Mouse (Mus musculus): Measurements from ENCODE around the gene Rps18. TPM values are rescaled to one million over a fixed set of nuclear protein-coding genes. Genes with fewer than 3 reads are reported as not detected.

Gene Rps18
- total and polyA plus RNA-seq, 2 experiments from 2014 or later: 876 to 1,357 TPM

DNA sequence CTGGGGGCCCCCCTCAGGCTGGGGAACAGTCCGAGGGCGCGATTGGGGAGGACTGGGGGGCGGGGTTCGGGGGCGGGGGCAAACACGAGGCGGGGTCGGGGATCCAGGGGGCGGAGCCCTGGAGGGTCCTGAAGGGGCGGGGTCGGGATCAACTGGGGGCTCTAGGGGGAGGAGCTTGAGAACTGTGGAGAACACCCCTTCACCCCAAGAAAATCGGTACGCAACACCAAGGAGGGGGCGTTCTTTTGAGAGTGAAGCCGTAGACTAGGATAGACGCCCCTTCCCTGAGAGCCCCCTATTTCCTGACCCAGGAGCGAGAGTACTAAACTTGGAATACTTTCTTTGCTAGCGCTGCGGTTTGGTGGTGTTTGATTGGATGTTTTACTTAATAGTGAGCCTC is 39.5 kb downstream of the Rps18 start:
- H3K36me3 ChIP-seq (ENCODE audit: insufficient read depth): peaks cover 40% of the 10 kb centered on the region
- peak; percentile 18 for ATAC-seq
- 2% methylated on average over 11 of the region's 20 CpGs for WGBS
- no peaks in the 10 kb centered on the region for H3K27me3 ChIP-seq (ENCODE audit: insufficient read depth, low read length)
- peak overlapping the region; percentile 86 for H3K27ac ChIP-seq (ENCODE audit: low read depth, low read length)
- peak overlapping the region; percentile 56 for H3K9ac ChIP-seq
- TF ChIP-seq CTCF (IDR thresholded peaks at IDR 0.05; ENCODE audit: low read depth): no peak
- peak overlapping the region; percentile 63 for H3K4me2 ChIP-seq (ENCODE audit: low read depth)
- peaks cover 7% of the 10 kb centered on the region; the same call in 1 of the 2 replicates for H3K4me1 ChIP-seq (ENCODE audit: insufficient read depth)
- H3K9me3 ChIP-seq (ENCODE audit: low read length): no peaks in the 10 kb centered on the region
- no peak for DNase-seq
- H3K4me3 ChIP-seq (ENCODE audit: low read depth, low read length): peak overlapping the region; percentile 53

DNA sequence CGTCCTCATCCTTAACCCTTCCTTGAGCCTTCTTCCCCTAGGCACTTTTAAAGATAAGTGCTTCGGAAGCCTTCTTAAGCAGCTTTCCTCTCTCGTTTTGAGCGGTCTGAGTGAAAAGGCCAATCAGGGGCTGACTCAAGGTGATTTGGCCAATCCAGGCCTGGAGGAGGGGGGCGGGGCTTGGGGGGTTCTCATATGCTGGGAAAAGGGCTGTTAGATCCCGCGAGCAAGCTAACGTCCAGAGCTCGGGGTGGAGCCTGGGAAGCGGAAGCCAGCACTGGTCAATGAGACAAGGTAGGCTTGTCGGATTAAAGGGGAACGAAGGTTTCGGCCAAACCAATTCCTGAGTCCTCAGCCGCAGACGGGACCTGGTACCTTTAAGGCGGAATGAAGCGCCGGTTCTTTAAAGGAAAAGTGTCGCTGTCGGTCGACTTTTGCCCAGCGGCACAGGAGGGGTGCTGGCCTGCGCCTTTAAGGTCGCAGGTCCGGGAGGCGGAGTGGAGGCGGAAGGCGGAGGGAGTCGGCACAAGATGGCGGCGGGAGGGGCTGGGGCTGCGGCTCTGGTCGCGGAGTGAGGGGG is 40.0 kb downstream of the Rps18 start, which contains the start of the genes Tapbp and Zbtb22:
TSS of gene Tapbp (plus strand) at position 229 of the 580 bp plus-strand sequence.
TSS of gene Zbtb22 (plus strand) at position 234 of the 580 bp plus-strand sequence.
- DNase-seq: peak; percentile 98
- H3K36me3 ChIP-seq (ENCODE audit: insufficient read depth): peaks cover 43% of the 10 kb centered on the region
- no peaks in the 10 kb centered on the region for H3K9me3 ChIP-seq (ENCODE audit: low read length)
- WGBS: under 1% methylated on average over 33 of the region's 34 CpGs
- H3K4me2 ChIP-seq (ENCODE audit: low read depth): peak within 1 kb of the TSS; percentile 63
- TF ChIP-seq CTCF (IDR thresholded peaks at IDR 0.05; ENCODE audit: low read depth): no peak
- no peaks in the 10 kb centered on the region for H3K27me3 ChIP-seq (ENCODE audit: insufficient read depth, low read length)
- H3K4me1 ChIP-seq (ENCODE audit: insufficient read depth): peaks cover 7% of the 10 kb centered on the region; the same call in 1 of the 2 replicates
- peak within 1 kb of the TSS; percentile 86 for H3K27ac ChIP-seq (ENCODE audit: low read depth, low read length)
- H3K4me3 ChIP-seq (ENCODE audit: low read depth, low read length): peak within 1 kb of the TSS; percentile 53
- H3K9ac ChIP-seq: peak within 1 kb of the TSS; percentile 56
- peak; percentile 93 for ATAC-seq

DNA sequence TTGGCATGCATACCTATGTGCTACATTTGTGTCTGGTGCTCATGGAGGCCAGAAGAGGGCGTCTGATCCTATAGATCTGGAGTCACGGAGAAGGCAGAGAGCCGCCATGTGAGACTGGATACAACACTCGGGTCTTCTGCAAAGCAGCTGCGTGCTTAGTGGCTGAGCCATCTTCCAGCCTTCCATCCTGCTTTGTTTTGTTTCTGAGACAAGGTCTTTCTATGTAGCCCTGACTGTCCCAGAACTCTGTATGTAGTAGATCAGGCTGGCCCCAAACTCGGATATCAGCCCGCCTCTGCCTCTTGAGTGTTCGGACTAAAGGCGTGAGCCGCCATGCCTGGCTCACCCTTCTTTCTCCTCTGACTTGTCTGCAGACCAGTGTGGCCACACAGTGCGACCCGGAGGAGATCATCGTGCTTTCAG is 40.8 kb downstream of the Rps18 start:
- no peak overlapping the region for H3K27ac ChIP-seq (ENCODE audit: low read depth, low read length)
- H3K9me3 ChIP-seq (ENCODE audit: low read length): no peaks in the 10 kb centered on the region
- peaks cover 43% of the 10 kb centered on the region for H3K36me3 ChIP-seq (ENCODE audit: insufficient read depth)
- TF ChIP-seq CTCF (IDR thresholded peaks at IDR 0.05; ENCODE audit: low read depth): no peak; the same call in 1 of the 2 replicates
- no peak overlapping the region for H3K4me3 ChIP-seq (ENCODE audit: low read depth, low read length)
- no peaks in the 10 kb centered on the region for H3K27me3 ChIP-seq (ENCODE audit: insufficient read depth, low read length)
- WGBS: 65% methylated on average over 13 of the region's 13 CpGs
- ATAC-seq (no peak), DNase-seq (no peak)
- 0 out of 2 replicates have a peak overlapping the region, but pooled peaks have one; percentile 63 for H3K4me2 ChIP-seq (ENCODE audit: low read depth)
- H3K9ac ChIP-seq: no peak overlapping the region
- peaks cover 9% of the 10 kb centered on the region; the same call in 1 of the 2 replicates for H3K4me1 ChIP-seq (ENCODE audit: insufficient read depth)

DNA sequence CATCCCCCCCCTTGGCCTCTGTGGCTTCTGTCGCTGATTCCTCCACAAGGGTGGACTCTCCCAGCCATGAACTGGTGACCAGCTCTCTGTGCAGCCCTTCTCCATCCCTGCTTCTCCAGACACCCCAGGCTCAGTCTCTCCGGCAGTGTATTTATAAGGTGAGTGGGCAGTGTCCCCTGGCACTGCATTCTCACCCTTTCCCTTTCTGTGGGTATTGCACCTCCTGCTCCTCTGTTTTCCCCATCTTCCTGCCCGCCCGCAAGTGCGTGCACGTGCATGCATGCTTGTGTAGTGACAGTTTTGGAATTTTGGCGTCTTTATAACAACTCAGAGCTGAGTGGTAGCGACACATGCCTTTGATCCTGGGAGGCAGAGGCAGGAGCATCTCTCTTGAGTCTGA is 41.9 kb downstream of the Rps18 start:
- ATAC-seq: no peak
- no peak overlapping the region for H3K27ac ChIP-seq (ENCODE audit: low read depth, low read length)
- peaks cover 7% of the 10 kb centered on the region; the same call in 1 of the 2 replicates for H3K4me1 ChIP-seq (ENCODE audit: insufficient read depth)
- no peak overlapping the region for H3K9ac ChIP-seq
- TF ChIP-seq CTCF (IDR thresholded peaks at IDR 0.05; ENCODE audit: low read depth): no peak
- H3K36me3 ChIP-seq (ENCODE audit: insufficient read depth): peaks cover 43% of the 10 kb centered on the region
- H3K9me3 ChIP-seq (ENCODE audit: low read length): no peaks in the 10 kb centered on the region
- WGBS: 95% methylated on average over 8 of the region's 8 CpGs
- no peak overlapping the region for H3K4me3 ChIP-seq (ENCODE audit: low read depth, low read length)
- H3K4me2 ChIP-seq (ENCODE audit: low read depth): no peak overlapping the region
- DNase-seq: no peak
- no peaks in the 10 kb centered on the region for H3K27me3 ChIP-seq (ENCODE audit: insufficient read depth, low read length)

DNA sequence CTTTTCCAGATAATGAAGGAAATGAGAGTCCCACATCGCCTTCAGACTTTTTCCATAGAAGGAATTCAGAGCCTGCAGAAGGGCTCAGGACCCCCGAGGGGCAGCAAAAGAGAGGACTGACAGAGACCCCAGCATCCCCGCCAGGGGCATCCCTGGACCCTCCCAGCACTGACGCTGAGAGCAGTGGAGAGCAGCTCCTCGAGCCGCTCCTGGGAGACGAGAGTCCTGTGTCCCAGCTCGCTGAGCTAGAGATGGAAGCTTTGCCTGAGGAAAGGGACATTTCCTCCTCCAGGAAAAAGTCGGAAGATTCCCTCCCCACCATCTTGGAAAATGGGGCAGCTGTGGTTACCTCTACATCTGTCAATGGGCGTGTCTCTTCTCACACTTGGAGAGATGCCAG is 42.5 kb downstream of the Rps18 start:
- H3K9me3 ChIP-seq (ENCODE audit: low read length): no peaks in the 10 kb centered on the region
- H3K9ac ChIP-seq: no peak overlapping the region
- H3K4me2 ChIP-seq (ENCODE audit: low read depth): no peak overlapping the region
- ATAC-seq (no peak), DNase-seq (no peak)
- H3K27me3 ChIP-seq (ENCODE audit: insufficient read depth, low read length): no peaks in the 10 kb centered on the region
- H3K27ac ChIP-seq (ENCODE audit: low read depth, low read length): no peak overlapping the region
- 88% methylated on average over 10 of the region's 10 CpGs for WGBS
- no peak overlapping the region for H3K4me3 ChIP-seq (ENCODE audit: low read depth, low read length)
- no peak for TF ChIP-seq CTCF (IDR thresholded peaks at IDR 0.05; ENCODE audit: low read depth)
- peaks cover 43% of the 10 kb centered on the region for H3K36me3 ChIP-seq (ENCODE audit: insufficient read depth)
- H3K4me1 ChIP-seq (ENCODE audit: insufficient read depth): peaks cover 7% of the 10 kb centered on the region; the same call in 1 of the 2 replicates

DNA sequence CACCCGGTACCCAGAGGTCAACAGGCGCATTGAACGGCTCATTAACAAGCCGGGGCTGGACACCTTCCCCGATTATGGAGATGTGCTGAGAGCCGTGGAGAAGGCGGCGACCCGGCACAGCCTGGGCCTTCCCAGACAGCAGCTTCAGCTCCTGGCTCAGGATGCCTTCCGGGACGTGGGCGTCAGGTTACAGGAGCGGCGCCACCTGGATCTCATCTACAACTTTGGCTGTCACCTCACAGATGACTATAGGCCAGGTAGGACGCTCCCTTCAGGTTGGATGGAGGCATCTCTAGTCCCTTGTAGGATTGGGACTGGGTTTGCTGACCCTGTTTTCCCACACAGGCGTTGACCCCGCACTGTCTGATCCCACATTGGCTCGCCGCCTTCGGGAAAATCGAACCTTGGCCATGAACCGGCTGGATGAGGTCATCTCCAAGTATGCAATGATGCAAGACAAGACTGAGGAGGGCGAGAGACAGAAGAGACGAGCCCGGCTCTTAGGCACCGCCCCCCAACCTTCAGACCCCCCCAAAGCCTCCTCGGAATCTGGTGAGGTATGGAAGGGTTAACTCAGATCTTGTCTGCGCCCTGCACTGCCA is 43.9 kb downstream of the Rps18 start:
- 92% methylated on average over 28 of the region's 28 CpGs for WGBS
- peaks cover 7% of the 10 kb centered on the region; the same call in 1 of the 2 replicates for H3K4me1 ChIP-seq (ENCODE audit: insufficient read depth)
- no peak overlapping the region for H3K4me2 ChIP-seq (ENCODE audit: low read depth)
- no peak overlapping the region for H3K4me3 ChIP-seq (ENCODE audit: low read depth, low read length)
- H3K9ac ChIP-seq: no peak overlapping the region
- H3K27me3 ChIP-seq (ENCODE audit: insufficient read depth, low read length): no peaks in the 10 kb centered on the region
- H3K27ac ChIP-seq (ENCODE audit: low read depth, low read length): no peak overlapping the region
- H3K9me3 ChIP-seq (ENCODE audit: low read length): no peaks in the 10 kb centered on the region
- DNase-seq (no peak), ATAC-seq (no peak)
- no peak for TF ChIP-seq CTCF (IDR thresholded peaks at IDR 0.05; ENCODE audit: low read depth)
- H3K36me3 ChIP-seq (ENCODE audit: insufficient read depth): peaks cover 39% of the 10 kb centered on the region
